Mouse (Mus musculus) spleen, postnatal 0 days (tissue): ENCODE data around the gene Olfr248. TPM values are rescaled to one million over a fixed set of nuclear protein-coding genes. Genes with fewer than 3 reads are reported as not detected.

Experiments used
- polyA plus RNA-seq: library from polyadenylated mRNA; unstranded; fragments of >200 nt; fragmentation: Nextera tagmentation; extraction: Ambion mirVana; gene quantifications from 2 replicates; pipeline ENCODE4 v1.2.1, GENCODE M21; 2015

Gene Olfr248
- polyA plus RNA-seq, result not detected in 2 replicates

GRCm38 (mm10) chr1:174390746-174391145 is at the start of gene Olfr248:
Olfr248 (plus strand) TSS chr1:174391046.

GRCm38 (mm10) chr1:174364882-174365451 is 25.9 kb upstream of the Olfr248 start, which contains the start of gene Olfr417:
Olfr417 (plus strand) TSS chr1:174365122.

GRCm38 (mm10) chr1:174423764-174424163 is 32.9 kb downstream of the Olfr248 start, which contains the start of gene Olfr414:
Olfr414 (plus strand) TSS chr1:174424064.

Other genes with a start within 250 kb of the Olfr248 start
- 0.24 and 0.75 TPM in 2 replicates for gene Olfr420, start 235.4 kb upstream of the Olfr248 start, polyA plus RNA-seq
- 20.5 and 22.8 TPM in 2 replicates for gene Spta1, start 218.3 kb upstream of the Olfr248 start, polyA plus RNA-seq
- gene Olfr419, start 139.0 kb upstream of the Olfr248 start, polyA plus RNA-seq, result 0.25 and 0.30 TPM in 2 replicates
- gene Mptx1, start 60.5 kb upstream of the Olfr248 start, polyA plus RNA-seq, result not detected in 2 replicates
- 0.02 TPM in 1 of 2 replicates, not detected in the other for gene Olfr417, start 25.9 kb upstream of the Olfr248 start, polyA plus RNA-seq
- gene Olfr414, start 33.0 kb downstream of the Olfr248 start, polyA plus RNA-seq, result 0.13 TPM in 1 of 2 replicates, not detected in the other
- gene Olfr220, start 51.0 kb downstream of the Olfr248 start, polyA plus RNA-seq, result not detected in 2 replicates
- 0.11 and 0.16 TPM in 2 replicates for gene Fmn2, start 110.8 kb downstream of the Olfr248 start, polyA plus RNA-seq